Mouse (Mus musculus): ENCODE measurements around the gene Sfxn2. TPM values are rescaled to one million over a fixed set of nuclear protein-coding genes. Genes with fewer than 3 reads are reported as not detected.

Gene Sfxn2
- total and polyA plus RNA-seq, 3 experiments = 20.3 to 36.6 (median 21.2) TPM

- Histone ChIP-seq H3K27me3 (ENCODE audit: control insufficient read depth in 1 of 2, insufficient read depth in 2 of 2, low read length in 2 of 2) (no peaks in the 10 kb centered on the region), H3K4me3 (ENCODE audit: control insufficient read depth in 1 of 2, insufficient read depth in 1 of 2, low read depth in 2 of 2, low read length in 2 of 2) (no peak overlapping the region), H3K4me1 (ENCODE audit: control insufficient read depth in 1 of 2, insufficient read depth in 2 of 2, low read length in 2 of 2) (no peaks in the 10 kb centered on the region), H3K9me3 (replicated peaks; ENCODE audit: insufficient read depth, low read length) (no peaks in the 10 kb centered on the region), H3K79me2 (ENCODE audit: control insufficient read depth, insufficient read depth, low read length, poor library complexity) (no peaks in the 10 kb centered on the region), H3K9ac (ENCODE audit: control insufficient read depth, low read depth, low read length, poor library complexity, severe bottlenecking) (no peak overlapping the region), H3K27ac (ENCODE audit: control insufficient read depth, low read depth, low read length) (no peak overlapping the region), H3K36me3 (ENCODE audit: control insufficient read depth in 1 of 2, insufficient read depth in 2 of 2, low read length in 2 of 2) (peaks cover 0 to 7% of the 10 kb centered on the region in 2 experiments; a peak in 2 of 4 replicates)
- TF ChIP-seq TCF12 (IDR thresholded peaks at IDR 0.05; ENCODE audit: low read depth, low read length) (no peak), POLR2AphosphoS5 (IDR thresholded peaks at IDR 0.05; ENCODE audit: borderline replicate concordance, low read depth, low read length) (no peak), MYC (IDR thresholded peaks at IDR 0.05; ENCODE audit: low read depth, low read length) (no peak), ZMIZ1 (IDR thresholded peaks at IDR 0.05; ENCODE audit: low read depth, low read length) (no peak), E2F4 (IDR thresholded peaks at IDR 0.05; ENCODE audit: borderline replicate concordance, low read depth, low read length) (no peak), MAX (IDR thresholded peaks at IDR 0.05; ENCODE audit: low read length) (no peak), SMC3 (IDR thresholded peaks at IDR 0.05; ENCODE audit: low read depth, low read length) (no peak), KAT2A (conservative IDR thresholded peaks at IDR 0.05; ENCODE audit: low read depth, low read length) (no peak), CHD2 (IDR thresholded peaks at IDR 0.05; ENCODE audit: low read length) (no peak), EP300 (IDR thresholded peaks at IDR 0.05; ENCODE audit: low read depth in 1 of 2, low read length in 2 of 2) (no peak), UBTF (IDR thresholded peaks at IDR 0.05; ENCODE audit: borderline replicate concordance, insufficient read depth, low read depth, low read length) (no peak)
- DNase-seq (ENCODE audit: low read depth, low spot score) = no peak
Measured at GRCm38 (mm10) chr19:46618322-46618721, 45.2 kb downstream of the Sfxn2 start.

- H3K27ac ChIP-seq (ENCODE audit: control insufficient read depth, low read depth, low read length) = no peak overlapping the region
- peaks cover 0 to 5% of the 10 kb centered on the region in 2 experiments; a peak in 2 of 4 replicates for H3K36me3 ChIP-seq (ENCODE audit: control insufficient read depth in 1 of 2, insufficient read depth in 2 of 2, low read length in 2 of 2)
- H3K9me3 ChIP-seq (replicated peaks; ENCODE audit: insufficient read depth, low read length) = no peaks in the 10 kb centered on the region
- DNase-seq (ENCODE audit: low read depth, low spot score) = no peak
- H3K79me2 ChIP-seq (ENCODE audit: control insufficient read depth, insufficient read depth, low read length, poor library complexity) = no peaks in the 10 kb centered on the region
- no peaks in the 10 kb centered on the region for H3K27me3 ChIP-seq (ENCODE audit: control insufficient read depth in 1 of 2, insufficient read depth in 2 of 2, low read length in 2 of 2)
- TF ChIP-seq CHD2 (IDR thresholded peaks at IDR 0.05; ENCODE audit: low read length) (no peak), E2F4 (IDR thresholded peaks at IDR 0.05; ENCODE audit: borderline replicate concordance, low read depth, low read length) (no peak), MEF2A (IDR thresholded peaks at IDR 0.05; ENCODE audit: extremely low read depth, insufficient replicate concordance, low read depth, low read length, poor library complexity, severe bottlenecking) (no peak), MAFK (IDR thresholded peaks at IDR 0.05; ENCODE audit: borderline replicate concordance, low read depth, low read length) (no peak), KAT2A (conservative IDR thresholded peaks at IDR 0.05; ENCODE audit: low read depth, low read length) (no peak), BHLHE40 (IDR thresholded peaks at IDR 0.05; ENCODE audit: borderline replicate concordance, low read depth, low read length) (no peak), MXI1 (IDR thresholded peaks at IDR 0.05; ENCODE audit: low read depth, low read length) (no peak), USF1 (IDR thresholded peaks at IDR 0.05; ENCODE audit: low read depth, low read length) (no peak)
- H3K9ac ChIP-seq (ENCODE audit: control insufficient read depth, low read depth, low read length, poor library complexity, severe bottlenecking) = no peak overlapping the region
- no peaks in the 10 kb centered on the region for H3K4me1 ChIP-seq (ENCODE audit: control insufficient read depth in 1 of 2, insufficient read depth in 2 of 2, low read length in 2 of 2)
- no peak overlapping the region for H3K4me3 ChIP-seq (ENCODE audit: control insufficient read depth in 1 of 2, insufficient read depth in 1 of 2, low read depth in 2 of 2, low read length in 2 of 2)
Measured at GRCm38 (mm10) chr19:46619001-46619400, 45.8 kb downstream of the Sfxn2 start.

Data from MEL (cell line).